ENCODE assay signal across 8 mouse cellular contexts in genomic region chr11:97021873-97022484, GRCm38 (mm10). TPM values are rescaled to one million over a fixed set of nuclear protein-coding genes. Genes with fewer than 3 reads are reported as not detected.
A peak's percentile ranks its signal among the peaks of the same experiment; 100 is the strongest.
DNase-seq lines count a peak whose midpoint lies in the region; ATAC-seq and TF ChIP-seq lines count a peak whose summit lies in the region.

No protein-coding gene starts in this region.

- H3K4me1 ChIP-seq in embryonic facial prominence, embryonic 12.5 days = peaks cover 37% of the 10 kb centered on the region
- H3K4me1 ChIP-seq in kidney, adult 2 months (ENCODE audit: control insufficient read depth, insufficient read depth, low read length) = no peaks in the 10 kb centered on the region
- peaks cover 6% of the 10 kb centered on the region; the same call in 1 of the 2 replicates for H3K4me1 ChIP-seq in midbrain, postnatal 0 days (ENCODE audit: insufficient read depth, low read length)

- ATAC-seq in embryonic facial prominence, embryonic 12.5 days (ENCODE audit: insufficient number of reproducible peaks, insufficient read depth, low FRiP score, low TSS enrichment) = peak; percentile 23; the same call in 1 of the 2 replicates
- ATAC-seq in midbrain, postnatal 0 days (ENCODE audit: low FRiP score) = peak; percentile 57; the same call in 1 of the 2 replicates

- TF ChIP-seq CTCF in kidney, adult 2 months (conservative IDR thresholded peaks at IDR 0.05; ENCODE audit: insufficient read depth, insufficient read length, low read depth, low read length) = peak; percentile 71
- TF ChIP-seq CTCF in midbrain, postnatal 0 days (IDR thresholded peaks at IDR 0.05) = peak; percentile 72

- peak overlapping the region; percentile 48 for H3K4me3 ChIP-seq in embryonic facial prominence, embryonic 12.5 days
- peak overlapping the region; percentile 50 for H3K4me3 ChIP-seq in kidney, adult 2 months (ENCODE audit: insufficient read depth, low read depth, low read length)
- peak overlapping the region; percentile 40 for H3K4me3 ChIP-seq in midbrain, postnatal 0 days (ENCODE audit: low read depth, low read length)

- H3K4me2 ChIP-seq in embryonic facial prominence, embryonic 12.5 days (replicated peaks) = peak overlapping the region; percentile 76
- H3K4me2 ChIP-seq in midbrain, postnatal 0 days (ENCODE audit: low read depth, low read length, poor library complexity, severe bottlenecking) = peak overlapping the region; percentile 65

- H3K27ac ChIP-seq in embryonic facial prominence, embryonic 12.5 days = no peak overlapping the region
- no peak overlapping the region for H3K27ac ChIP-seq in kidney, adult 2 months (ENCODE audit: insufficient read depth, low read depth, low read length)
- H3K27ac ChIP-seq in midbrain, postnatal 0 days (ENCODE audit: low read depth, low read length) = no peak overlapping the region

- no peaks in the 10 kb centered on the region for H3K36me3 ChIP-seq in embryonic facial prominence, embryonic 12.5 days
- H3K36me3 ChIP-seq in kidney, adult 2 months (ENCODE audit: control insufficient read depth, insufficient read depth, low read length) = no peaks in the 10 kb centered on the region
- no peaks in the 10 kb centered on the region for H3K36me3 ChIP-seq in midbrain, postnatal 0 days (ENCODE audit: insufficient read depth, low read length)

- no peaks in the 10 kb centered on the region for H3K9me3 ChIP-seq in embryonic facial prominence, embryonic 12.5 days
- no peaks in the 10 kb centered on the region for H3K9me3 ChIP-seq in midbrain, postnatal 0 days (ENCODE audit: low read length)

- H3K27me3 ChIP-seq in embryonic facial prominence, embryonic 12.5 days = peaks cover 84% of the 10 kb centered on the region
- H3K27me3 ChIP-seq in kidney, adult 2 months (replicated peaks; ENCODE audit: control insufficient read depth, insufficient read depth, low read length) = peaks cover 5% of the 10 kb centered on the region
- peaks cover 80% of the 10 kb centered on the region for H3K27me3 ChIP-seq in midbrain, postnatal 0 days (ENCODE audit: insufficient read depth, low read length)

- peak overlapping the region; percentile 49 for H3K9ac ChIP-seq in embryonic facial prominence, embryonic 12.5 days
- H3K9ac ChIP-seq in midbrain, postnatal 0 days (replicated peaks; ENCODE audit: low read length, poor library complexity, severe bottlenecking) = peak overlapping the region; percentile 44; the same call in 1 of the 2 replicates

- WGBS in embryonic facial prominence, embryonic 12.5 days = under 1% methylated on average over 50 of the region's 50 CpGs
- under 1% methylated on average over 50 of the region's 50 CpGs for WGBS in kidney, adult 2 months
- WGBS in midbrain, postnatal 0 days = under 1% methylated on average over 50 of the region's 50 CpGs

- peak; percentile 26 to 67 for DNase-seq in urinary bladder, adult 18-20 months (ENCODE audit: low spot score in 2 of 2)
- no peak for DNase-seq in urinary bladder, postnatal 10 days (ENCODE audit: low spot score)
- DNase-seq in heart, adult 8-10 months (ENCODE audit: low spot score) = peak; percentile 55
- DNase-seq in kidney, adult 2 months = peak; percentile 75
- peak; percentile 69 for DNase-seq in liver
- peak; percentile 65 for DNase-seq in midbrain, postnatal 0 days (ENCODE audit: low spot score)
- DNase-seq in spleen, postnatal 14 days (ENCODE audit: low spot score in 2 of 2) = peak; percentile 54 to 71

- no peak for TF ChIP-seq POLR2A in kidney, adult 2 months (IDR thresholded peaks at IDR 0.05; ENCODE audit: low read depth, low read length)

RNA-seq across cellular contexts. Expression of gene Scrn2, which starts 7.8 kb away (rescaled TPM):
- polyA plus RNA-seq in embryonic facial prominence, embryonic 12.5 days (2016; fragmentation: Nextera tagmentation; extraction: Ambion mirVana) = 30.5 and 30.6 TPM in 2 replicates
- total RNA-seq in heart, adult 8-10 months (2022) = 10 to 100 TPM; 13.6 to 18.0 (median 15.4) TPM
- 104 and 112 TPM in 2 replicates for polyA plus RNA-seq in kidney, adult 2 months (2012; rRNA removed)
- 19.6 and 22.3 TPM in 2 replicates for total RNA-seq in midbrain, postnatal 0 days (2014; rRNA removed)
- 11.1 and 11.9 TPM in 2 replicates for polyA plus RNA-seq in midbrain, postnatal 0 days (2015; fragmentation: Nextera tagmentation; extraction: Ambion mirVana)

RNA-seq across cellular contexts. Expression of gene Sp6, which starts 8.8 kb away (rescaled TPM):
- 1.3 and 2.2 TPM in 2 replicates for polyA plus RNA-seq in embryonic facial prominence, embryonic 12.5 days (2016; fragmentation: Nextera tagmentation; extraction: Ambion mirVana)
- total RNA-seq in heart, adult 8-10 months (2022) = under 1 TPM in 3 of 4 experiments, not detected in 1; 0.08 to 0.28 (median 0.23) TPM
- 0.91 and 0.95 TPM in 2 replicates for polyA plus RNA-seq in kidney, adult 2 months (2012; rRNA removed)
- 0.33 and 1.1 TPM in 2 replicates for total RNA-seq in midbrain, postnatal 0 days (2014; rRNA removed)
- 0.43 and 0.51 TPM in 2 replicates for polyA plus RNA-seq in midbrain, postnatal 0 days (2015; fragmentation: Nextera tagmentation; extraction: Ambion mirVana)

RNA-seq across cellular contexts. Expression of gene Lrrc46, which starts 19.2 kb away (rescaled TPM):
- polyA plus RNA-seq in embryonic facial prominence, embryonic 12.5 days (2016; fragmentation: Nextera tagmentation; extraction: Ambion mirVana) = 0.87 and 0.89 TPM in 2 replicates
- under 1 TPM in 2 of 4 experiments, not detected in 2; 0.26 to 0.33 TPM for total RNA-seq in heart, adult 8-10 months (2022)
- polyA plus RNA-seq in kidney, adult 2 months (2012; rRNA removed) = 1.9 and 2.5 TPM in 2 replicates
- total RNA-seq in midbrain, postnatal 0 days (2014; rRNA removed) = 1.4 and 2.7 TPM in 2 replicates
- 2.4 and 3.3 TPM in 2 replicates for polyA plus RNA-seq in midbrain, postnatal 0 days (2015; fragmentation: Nextera tagmentation; extraction: Ambion mirVana)

RNA-seq across cellular contexts. Expression of gene Mrpl10, which starts 19.4 kb away (rescaled TPM):
- polyA plus RNA-seq in embryonic facial prominence, embryonic 12.5 days (2016; fragmentation: Nextera tagmentation; extraction: Ambion mirVana) = 79.9 and 81.6 TPM in 2 replicates
- 100 to 1,000 TPM in 2 of 4 experiments, 10 to 100 TPM in 2; 80.1 to 101 (median 97.6) TPM for total RNA-seq in heart, adult 8-10 months (2022)
- 137 and 138 TPM in 2 replicates for polyA plus RNA-seq in kidney, adult 2 months (2012; rRNA removed)
- 42.1 and 67.7 TPM in 2 replicates for total RNA-seq in midbrain, postnatal 0 days (2014; rRNA removed)
- 56.6 and 63.7 TPM in 2 replicates for polyA plus RNA-seq in midbrain, postnatal 0 days (2015; fragmentation: Nextera tagmentation; extraction: Ambion mirVana)

RNA-seq across cellular contexts. Expression of gene Osbpl7, which starts 28.4 kb away (rescaled TPM):
- 7.9 and 10.8 TPM in 2 replicates for polyA plus RNA-seq in embryonic facial prominence, embryonic 12.5 days (2016; fragmentation: Nextera tagmentation; extraction: Ambion mirVana)
- total RNA-seq in heart, adult 8-10 months (2022) = 1 to 10 TPM; 3.4 to 5.3 (median 3.9) TPM
- 9.0 and 9.1 TPM in 2 replicates for polyA plus RNA-seq in kidney, adult 2 months (2012; rRNA removed)
- total RNA-seq in midbrain, postnatal 0 days (2014; rRNA removed) = 12.6 and 14.6 TPM in 2 replicates
- 10.7 and 13.9 TPM in 2 replicates for polyA plus RNA-seq in midbrain, postnatal 0 days (2015; fragmentation: Nextera tagmentation; extraction: Ambion mirVana)
